Mouse (Mus musculus): Measurements from ENCODE around the gene Esp16. TPM values are rescaled to one million over a fixed set of nuclear protein-coding genes. Genes with fewer than 3 reads are reported as not detected.

The Esp16 gene
- not detected for polyA plus RNA-seq (2014; fragmentation: Illumina TruSeq; extraction: RNeasy Lipid Tissue Mini Kit (QIAGEN cat#74804); ENCODE audit: low read depth, low replicate concordance)

DNA sequence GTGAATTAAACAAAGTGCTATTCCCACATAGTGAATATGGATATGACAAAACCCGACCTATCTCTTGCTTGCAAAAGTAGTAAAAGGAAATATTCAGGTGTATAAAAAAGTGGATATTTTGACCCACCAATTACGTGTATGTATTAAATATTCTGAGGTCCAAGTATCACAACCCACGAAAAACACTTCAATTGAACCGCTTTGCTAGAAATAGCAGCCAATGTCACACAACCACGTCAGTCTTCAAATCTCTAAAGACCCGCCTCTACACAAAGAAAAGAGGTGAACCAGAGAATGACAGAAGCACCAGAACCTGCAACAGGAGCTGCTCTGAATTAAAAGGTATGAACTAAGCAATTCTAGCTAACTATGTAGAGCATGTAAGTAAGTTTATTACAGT, at the start of gene Esp16:
Gene Esp16, plus strand, starts transcription at position 301 of the 400 bp plus-strand sequence.

Other genes starting within 250 kb of the Esp16 start
- gene Esp18, start 129.8 kb upstream of the Esp16 start, polyA plus RNA-seq (2014; fragmentation: Illumina TruSeq; extraction: RNeasy Lipid Tissue Mini Kit (QIAGEN cat#74804); ENCODE audit: low read depth, low replicate concordance): not detected
- gene Esp15, start 104.8 kb downstream of the Esp16 start, polyA plus RNA-seq (2014; fragmentation: Illumina TruSeq; extraction: RNeasy Lipid Tissue Mini Kit (QIAGEN cat#74804); ENCODE audit: low read depth, low replicate concordance): not detected

Data from sigmoid colon, adult 10 weeks (tissue).